Mouse (Mus musculus): ENCODE measurements around the gene Fgfr2. TPM values are rescaled to one million over a fixed set of nuclear protein-coding genes. Genes with fewer than 3 reads are reported as not detected.

Gene Fgfr2
- polyA plus RNA-seq, 1 experiment from 2014 or later = 11.4 TPM

- Histone ChIP-seq H3K27me3 (ENCODE audit: control insufficient read depth, insufficient read depth, low read depth, low read length) (no peaks in the 10 kb centered on the region), H3K4me1 (ENCODE audit: control insufficient read depth, low read depth, low read length) (no peaks in the 10 kb centered on the region), H3K27ac (ENCODE audit: low read length) (no peak overlapping the region), H3K36me3 (ENCODE audit: control insufficient read depth, insufficient read depth) (no peaks in the 10 kb centered on the region), H3K4me2 (ENCODE audit: low read depth, low read length) (no peak overlapping the region), H3K9me3 (replicated peaks; ENCODE audit: control insufficient read depth, low read length) (no peaks in the 10 kb centered on the region), H3K9ac (ENCODE audit: low read depth, low read length) (no peak overlapping the region), H3K4me3 (ENCODE audit: low read depth, low read length) (no peak overlapping the region)
- ATAC-seq (ENCODE audit: low read depth) = no peak
- 72% methylated on average over 13 of the region's 13 CpGs for WGBS (ENCODE audit: insufficient replicate concordance)
Measured at GRCm38 (mm10) chr7:131628846-131629391, 1494.2 kb downstream of the Fgfr2 start.

DNA sequence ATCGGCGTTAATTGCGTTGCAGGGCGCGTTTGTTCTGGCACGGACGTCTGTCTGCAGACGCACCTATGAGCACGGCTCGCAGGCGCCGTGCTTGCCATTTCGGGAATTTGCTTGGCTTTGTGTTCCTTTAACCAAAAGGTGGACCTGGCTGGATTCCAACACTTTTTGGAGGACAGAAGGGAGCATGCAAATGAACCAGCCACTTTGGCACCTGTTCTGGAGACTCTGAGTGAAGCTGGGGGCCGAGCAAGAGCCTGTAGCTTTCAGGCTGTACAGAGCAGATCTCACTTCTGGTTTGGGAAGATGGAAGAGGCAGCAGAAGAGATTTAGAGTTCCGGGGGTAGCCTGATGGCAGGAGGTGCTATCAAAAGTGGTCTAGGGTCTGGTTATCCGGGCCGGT, 1494.8 kb downstream of the Fgfr2 start:
- no peak overlapping the region for H3K27ac ChIP-seq (ENCODE audit: low read length)
- H3K4me2 ChIP-seq (ENCODE audit: low read depth, low read length) = no peak overlapping the region
- no peak overlapping the region for H3K4me3 ChIP-seq (ENCODE audit: low read depth, low read length)
- 78% methylated on average over 17 of the region's 17 CpGs for WGBS (ENCODE audit: insufficient replicate concordance)
- H3K4me1 ChIP-seq (ENCODE audit: control insufficient read depth, low read depth, low read length) = no peaks in the 10 kb centered on the region
- H3K9me3 ChIP-seq (replicated peaks; ENCODE audit: control insufficient read depth, low read length) = no peaks in the 10 kb centered on the region
- H3K36me3 ChIP-seq (ENCODE audit: control insufficient read depth, insufficient read depth) = no peaks in the 10 kb centered on the region
- no peak for ATAC-seq (ENCODE audit: low read depth)
- H3K9ac ChIP-seq (ENCODE audit: low read depth, low read length) = no peak overlapping the region
- H3K27me3 ChIP-seq (ENCODE audit: control insufficient read depth, insufficient read depth, low read depth, low read length) = no peaks in the 10 kb centered on the region

- Histone ChIP-seq H3K27ac (ENCODE audit: low read length) (no peak overlapping the region), H3K9me3 (replicated peaks; ENCODE audit: control insufficient read depth, low read length) (no peaks in the 10 kb centered on the region), H3K4me1 (ENCODE audit: control insufficient read depth, low read depth, low read length) (no peaks in the 10 kb centered on the region), H3K27me3 (ENCODE audit: control insufficient read depth, insufficient read depth, low read depth, low read length) (no peaks in the 10 kb centered on the region), H3K36me3 (ENCODE audit: control insufficient read depth, insufficient read depth) (no peaks in the 10 kb centered on the region), H3K4me2 (ENCODE audit: low read depth, low read length) (no peak overlapping the region), H3K4me3 (ENCODE audit: low read depth, low read length) (no peak overlapping the region), H3K9ac (ENCODE audit: low read depth, low read length) (no peak overlapping the region)
- WGBS (ENCODE audit: insufficient replicate concordance) = 31% methylated on average over 7 of the region's 7 CpGs
- no peak for ATAC-seq (ENCODE audit: low read depth)
Measured at GRCm38 (mm10) chr7:131609677-131610076, 1513.5 kb downstream of the Fgfr2 start.

DNA sequence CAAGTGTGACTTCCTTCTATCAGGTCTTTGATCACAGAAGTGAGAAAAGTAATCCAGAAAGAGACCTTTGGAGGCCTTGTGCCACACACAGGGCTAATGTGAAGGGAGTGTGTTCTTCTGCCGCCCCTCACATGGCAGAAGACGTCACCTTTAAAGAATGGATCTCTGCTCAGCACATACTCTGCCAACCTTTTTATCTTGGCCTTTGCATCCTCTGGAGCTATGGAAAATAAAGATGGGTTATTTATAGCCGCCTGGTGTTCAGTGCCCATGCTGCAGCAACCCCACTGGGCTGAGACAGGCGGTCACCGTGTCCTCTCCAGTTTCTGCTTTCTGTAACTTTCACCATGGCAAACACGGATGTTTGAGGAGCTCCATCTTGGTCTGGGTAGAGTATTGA, 1515.1 kb downstream of the Fgfr2 start:
- Histone ChIP-seq H3K4me2 (ENCODE audit: low read depth, low read length) (no peak overlapping the region), H3K9me3 (replicated peaks; ENCODE audit: control insufficient read depth, low read length) (no peaks in the 10 kb centered on the region), H3K27me3 (ENCODE audit: control insufficient read depth, insufficient read depth, low read depth, low read length) (no peaks in the 10 kb centered on the region), H3K27ac (ENCODE audit: low read length) (no peak overlapping the region), H3K4me3 (ENCODE audit: low read depth, low read length) (no peak overlapping the region), H3K9ac (ENCODE audit: low read depth, low read length) (no peak overlapping the region), H3K4me1 (ENCODE audit: control insufficient read depth, low read depth, low read length) (no peaks in the 10 kb centered on the region), H3K36me3 (ENCODE audit: control insufficient read depth, insufficient read depth) (no peaks in the 10 kb centered on the region)
- WGBS (ENCODE audit: insufficient replicate concordance) = 63% methylated on average over 6 of the region's 6 CpGs
- no peak for ATAC-seq (ENCODE audit: low read depth)

DNA sequence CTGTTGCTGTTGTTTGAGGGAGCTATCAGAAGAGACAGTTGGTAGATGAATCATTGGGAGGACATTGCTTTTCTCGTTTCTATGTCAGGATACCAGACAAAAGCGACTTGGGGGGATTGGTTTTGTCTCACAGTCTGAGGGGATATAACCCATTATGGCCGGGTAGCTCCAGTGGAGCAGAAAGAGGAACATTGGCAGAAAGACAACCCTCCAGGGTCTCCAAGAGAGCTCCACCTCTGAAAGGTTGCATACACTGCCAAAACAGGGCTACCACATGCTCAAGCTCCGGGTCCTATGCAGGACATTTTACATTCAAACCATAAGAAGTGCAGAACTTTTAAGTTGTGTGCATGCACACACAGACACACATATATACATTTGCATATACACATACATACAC, 1517.7 kb downstream of the Fgfr2 start:
- Histone ChIP-seq H3K27me3 (ENCODE audit: control insufficient read depth, insufficient read depth, low read depth, low read length) (no peaks in the 10 kb centered on the region), H3K4me1 (ENCODE audit: control insufficient read depth, low read depth, low read length) (no peaks in the 10 kb centered on the region), H3K9ac (ENCODE audit: low read depth, low read length) (no peak overlapping the region), H3K4me2 (ENCODE audit: low read depth, low read length) (no peak overlapping the region), H3K4me3 (ENCODE audit: low read depth, low read length) (no peak overlapping the region), H3K36me3 (ENCODE audit: control insufficient read depth, insufficient read depth) (no peaks in the 10 kb centered on the region), H3K9me3 (replicated peaks; ENCODE audit: control insufficient read depth, low read length) (no peaks in the 10 kb centered on the region), H3K27ac (ENCODE audit: low read length) (no peak overlapping the region)
- ATAC-seq (ENCODE audit: low read depth) = no peak
- WGBS (ENCODE audit: insufficient replicate concordance) = 44% methylated on average over 4 of the region's 4 CpGs

DNA sequence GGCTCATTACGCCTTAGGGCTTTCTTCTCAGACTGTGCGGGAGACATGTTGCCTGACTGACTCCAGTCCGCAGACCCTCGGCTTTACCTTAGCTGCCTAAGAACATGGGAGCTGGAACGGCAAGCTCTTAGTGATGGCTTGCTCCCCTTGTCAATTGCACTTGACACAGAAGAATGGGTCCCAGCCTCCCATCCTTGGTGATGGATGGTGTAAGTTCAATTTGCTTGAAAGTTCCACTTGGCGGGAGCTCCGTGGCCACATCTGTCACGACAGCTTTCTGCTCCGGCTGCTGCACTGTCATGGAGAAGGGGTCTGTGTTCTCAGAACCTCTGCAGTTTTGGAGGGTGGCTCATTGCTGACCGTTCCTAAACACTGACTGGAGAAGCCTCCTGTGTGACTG, 1518.2 kb downstream of the Fgfr2 start:
- no peak for ATAC-seq (ENCODE audit: low read depth)
- no peak overlapping the region for H3K4me3 ChIP-seq (ENCODE audit: low read depth, low read length)
- H3K36me3 ChIP-seq (ENCODE audit: control insufficient read depth, insufficient read depth) = no peaks in the 10 kb centered on the region
- no peaks in the 10 kb centered on the region for H3K27me3 ChIP-seq (ENCODE audit: control insufficient read depth, insufficient read depth, low read depth, low read length)
- no peak overlapping the region for H3K9ac ChIP-seq (ENCODE audit: low read depth, low read length)
- no peaks in the 10 kb centered on the region for H3K9me3 ChIP-seq (replicated peaks; ENCODE audit: control insufficient read depth, low read length)
- H3K4me2 ChIP-seq (ENCODE audit: low read depth, low read length) = no peak overlapping the region
- WGBS (ENCODE audit: insufficient replicate concordance) = 75% methylated on average over 10 of the region's 10 CpGs
- H3K4me1 ChIP-seq (ENCODE audit: control insufficient read depth, low read depth, low read length) = no peaks in the 10 kb centered on the region
- no peak overlapping the region for H3K27ac ChIP-seq (ENCODE audit: low read length)

DNA sequence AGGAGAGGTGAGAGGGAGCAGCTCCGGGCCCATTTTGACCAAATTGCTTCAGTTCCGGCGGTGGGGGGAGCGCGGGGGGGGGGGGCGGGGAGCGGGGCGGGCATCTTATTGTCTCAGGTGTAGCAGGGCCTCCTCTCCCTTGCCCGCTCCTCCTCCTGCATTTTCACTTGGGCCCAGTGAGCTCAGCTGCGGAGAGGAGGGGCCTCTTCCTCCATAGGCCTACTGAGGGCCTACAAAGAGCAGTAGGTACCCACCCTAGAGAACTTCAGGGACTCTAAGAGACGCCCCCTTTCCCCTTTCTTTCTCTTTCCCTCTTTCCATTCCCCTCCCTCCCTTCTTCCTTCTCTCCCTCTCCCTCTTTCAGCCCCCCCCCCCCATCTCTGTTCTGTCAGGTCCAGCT, 1520.0 kb downstream of the Fgfr2 start:
- Histone ChIP-seq H3K4me2 (ENCODE audit: low read depth, low read length) (no peak overlapping the region), H3K27me3 (ENCODE audit: control insufficient read depth, insufficient read depth, low read depth, low read length) (no peaks in the 10 kb centered on the region), H3K9ac (ENCODE audit: low read depth, low read length) (no peak overlapping the region), H3K9me3 (replicated peaks; ENCODE audit: control insufficient read depth, low read length) (no peaks in the 10 kb centered on the region), H3K4me3 (ENCODE audit: low read depth, low read length) (no peak overlapping the region), H3K27ac (ENCODE audit: low read length) (no peak overlapping the region), H3K4me1 (ENCODE audit: control insufficient read depth, low read depth, low read length) (no peaks in the 10 kb centered on the region), H3K36me3 (ENCODE audit: control insufficient read depth, insufficient read depth) (no peaks in the 10 kb centered on the region)
- ATAC-seq (ENCODE audit: low read depth) = no peak
- WGBS (ENCODE audit: insufficient replicate concordance) = 40% methylated on average over 4 of the region's 11 CpGs

GRCm38 (mm10) chr7:131602106-131602505, 1521.0 kb downstream of the Fgfr2 start:
- no peaks in the 10 kb centered on the region for H3K27me3 ChIP-seq (ENCODE audit: control insufficient read depth, insufficient read depth, low read depth, low read length)

GRCm38 (mm10) chr7:131598483-131598824, 1524.7 kb downstream of the Fgfr2 start:
- no peaks in the 10 kb centered on the region for H3K27me3 ChIP-seq (ENCODE audit: control insufficient read depth, insufficient read depth, low read depth, low read length)
- H3K9me3 ChIP-seq (replicated peaks; ENCODE audit: control insufficient read depth, low read length) = no peaks in the 10 kb centered on the region
- WGBS (ENCODE audit: insufficient replicate concordance) = 10% methylated on average over 5 of the region's 5 CpGs
- no peak overlapping the region for H3K27ac ChIP-seq (ENCODE audit: low read length)
- no peaks in the 10 kb centered on the region for H3K36me3 ChIP-seq (ENCODE audit: control insufficient read depth, insufficient read depth)
- no peak for ATAC-seq (ENCODE audit: low read depth)
- no peak overlapping the region for H3K4me3 ChIP-seq (ENCODE audit: low read depth, low read length)
- H3K9ac ChIP-seq (ENCODE audit: low read depth, low read length) = no peak overlapping the region
- H3K4me2 ChIP-seq (ENCODE audit: low read depth, low read length) = no peak overlapping the region
- no peaks in the 10 kb centered on the region for H3K4me1 ChIP-seq (ENCODE audit: control insufficient read depth, low read depth, low read length)

More at GRCm38 (mm10) chr7:131602106-131602505, 1521.0 kb downstream of the Fgfr2 start:
- no peak overlapping the region for H3K4me3 ChIP-seq (ENCODE audit: low read depth, low read length)
- H3K4me1 ChIP-seq (ENCODE audit: control insufficient read depth, low read depth, low read length) = no peaks in the 10 kb centered on the region
- H3K4me2 ChIP-seq (ENCODE audit: low read depth, low read length) = no peak overlapping the region
- no peaks in the 10 kb centered on the region for H3K36me3 ChIP-seq (ENCODE audit: control insufficient read depth, insufficient read depth)
- no peak for ATAC-seq (ENCODE audit: low read depth)
- H3K9me3 ChIP-seq (replicated peaks; ENCODE audit: control insufficient read depth, low read length) = no peaks in the 10 kb centered on the region
- H3K27ac ChIP-seq (ENCODE audit: low read length) = no peak overlapping the region
- 69% methylated on average over 7 of the region's 7 CpGs for WGBS (ENCODE audit: insufficient replicate concordance)
- no peak overlapping the region for H3K9ac ChIP-seq (ENCODE audit: low read depth, low read length)
